Mouse (Mus musculus) hindbrain, embryonic 14.5 days (tissue): ENCODE results near the gene Hs2st1. TPM values are rescaled to one million over a fixed set of nuclear protein-coding genes. Genes with fewer than 3 reads are reported as not detected.
A peak's percentile ranks its signal among the peaks of the same experiment; 100 is the strongest.

Experiments
- ATAC-seq: fragments of 200-750 bp; cut with Nextera tagmentation; 2 replicates; pipeline ENCODE4 v1.8.0; 2017; ENCODE audit warnings: moderate number of reproducible peaks, mild to moderate bottlenecking, moderate TSS enrichment, moderate library complexity; ENCODE audit not compliant: low FRiP score
- DNase-seq: peaks from one replicate; pipeline ENCODE4 v3.0.0-alpha.2; 2015; ENCODE audit warnings: low spot score
- H3K27ac ChIP-seq: fragments of 300-500 bp; sonication (generic); 2 replicates; pipeline ENCODE4 v1.5.1; 2014; ENCODE audit warnings: mild to moderate bottlenecking, moderate library complexity
- H3K27me3 ChIP-seq: fragments of 300-500 bp; sonication (generic); 2 replicates; pipeline ENCODE4 v1.6.1; 2014; ENCODE audit warnings: mild to moderate bottlenecking, low read length, mixed read lengths; ENCODE audit not compliant: control insufficient read depth, insufficient read depth
- H3K36me3 ChIP-seq: fragments of 300-500 bp; sonication (generic); replicated peaks from 2 replicates; pipeline ENCODE4 v1.6.1; 2014; ENCODE audit not compliant: control insufficient read depth, insufficient read depth
- H3K4me1 ChIP-seq: fragments of 300-500 bp; sonication (generic); replicated peaks from 2 replicates; pipeline ENCODE4 v1.6.1; 2014; ENCODE audit warnings: antibody characterized with exemption, low read length, mixed read lengths; ENCODE audit not compliant: control insufficient read depth, insufficient read depth
- H3K4me2 ChIP-seq: fragments of 300-500 bp; sonication (generic); replicated peaks from 2 replicates; pipeline ENCODE4 v1.6.1; 2014; ENCODE audit warnings: mild to moderate bottlenecking, moderate library complexity
- H3K4me3 ChIP-seq: fragments of 300-500 bp; sonication (generic); replicated peaks from 2 replicates; pipeline ENCODE4 v1.5.1; 2014; ENCODE audit warnings: mild to moderate bottlenecking, low read length
- H3K9ac ChIP-seq: fragments of 300-500 bp; sonication (generic); 2 replicates; pipeline ENCODE4 v1.6.1; 2014
- H3K9me3 ChIP-seq: fragments of 300-500 bp; sonication (generic); 2 replicates; pipeline ENCODE4 v1.6.1; 2016; ENCODE audit warnings: low read length; ENCODE audit not compliant: control insufficient read depth
- WGBS: fragments of 180-500 bp; shearing (Covaris S2); extraction: QIAGEN DNeasy Blood & Tissue Kit; methylation state at CpG from one replicate; pipeline ENCODE4 v1.1.7; 2014; 5-methylcytosine and 5-hydroxymethylcytosine counted together
- polyA plus RNA-seq: library from polyadenylated mRNA; unstranded; fragments of >200 nt; fragmentation: Nextera tagmentation; extraction: Ambion mirVana; gene quantifications from 2 replicates; pipeline ENCODE4 v1.2.1, GENCODE M21; 2014

The Hs2st1 gene
- polyA plus RNA-seq, 1 experiment from 2014 or later, result 15.2 TPM

DNA sequence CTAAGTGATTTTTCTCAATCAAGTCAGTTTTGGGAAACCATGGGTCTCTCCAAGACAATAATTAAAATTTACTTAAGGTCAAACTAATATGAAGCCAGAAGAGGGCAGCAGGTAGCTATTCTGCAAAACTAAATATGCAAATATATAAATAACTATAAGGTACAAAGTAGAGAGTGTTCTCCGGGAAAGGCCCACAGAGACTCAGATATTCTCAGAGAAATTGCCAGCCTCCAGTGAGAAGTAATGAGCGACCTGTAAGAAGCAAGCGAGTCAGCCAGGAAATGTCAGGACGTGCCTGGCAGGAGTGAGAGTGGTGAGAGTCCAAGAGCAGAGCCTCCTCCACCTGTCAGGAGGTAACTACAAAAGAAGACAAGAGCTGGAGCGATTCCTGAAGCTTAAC is 39.0 kb downstream of the Hs2st1 start:
- DNase-seq (peak; percentile 55), ATAC-seq (0 out of 2 replicates have a peak, but pooled peaks have one; percentile 40)
- 46% methylated on average over 5 of the region's 5 CpGs for WGBS
- H3K9ac ChIP-seq, result no peak overlapping the region
- no peak overlapping the region for H3K4me2 ChIP-seq
- H3K9me3 ChIP-seq, result no peaks in the 10 kb centered on the region
- no peak overlapping the region for H3K4me3 ChIP-seq
- H3K27me3 ChIP-seq, result no peaks in the 10 kb centered on the region
- H3K27ac ChIP-seq, result no peak overlapping the region
- H3K36me3 ChIP-seq, result no peaks in the 10 kb centered on the region
- H3K4me1 ChIP-seq, result 0 out of 2 replicates have a peak, but pooled peaks cover 4% of the 10 kb centered on the region

DNA sequence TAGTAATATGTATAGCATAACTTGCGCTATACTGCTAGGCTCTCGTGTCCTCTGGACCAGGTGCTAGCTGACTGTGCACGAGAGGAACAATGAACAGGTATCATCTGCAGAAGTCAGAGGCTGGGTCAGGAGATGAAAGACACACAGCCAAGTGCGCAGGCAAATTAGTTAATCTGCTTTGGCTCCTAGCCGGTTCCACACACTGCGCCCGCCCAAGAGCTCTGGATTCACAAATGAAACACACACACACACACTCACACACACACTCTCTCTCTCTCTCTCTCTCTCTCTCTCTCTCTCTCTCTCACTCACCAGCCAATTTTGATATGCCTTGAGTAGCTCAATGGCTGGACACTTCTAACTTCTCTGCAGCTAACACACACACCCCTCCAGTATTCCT is 42.1 kb downstream of the Hs2st1 start:
- 78% methylated on average over 7 of the region's 7 CpGs for WGBS

DNA sequence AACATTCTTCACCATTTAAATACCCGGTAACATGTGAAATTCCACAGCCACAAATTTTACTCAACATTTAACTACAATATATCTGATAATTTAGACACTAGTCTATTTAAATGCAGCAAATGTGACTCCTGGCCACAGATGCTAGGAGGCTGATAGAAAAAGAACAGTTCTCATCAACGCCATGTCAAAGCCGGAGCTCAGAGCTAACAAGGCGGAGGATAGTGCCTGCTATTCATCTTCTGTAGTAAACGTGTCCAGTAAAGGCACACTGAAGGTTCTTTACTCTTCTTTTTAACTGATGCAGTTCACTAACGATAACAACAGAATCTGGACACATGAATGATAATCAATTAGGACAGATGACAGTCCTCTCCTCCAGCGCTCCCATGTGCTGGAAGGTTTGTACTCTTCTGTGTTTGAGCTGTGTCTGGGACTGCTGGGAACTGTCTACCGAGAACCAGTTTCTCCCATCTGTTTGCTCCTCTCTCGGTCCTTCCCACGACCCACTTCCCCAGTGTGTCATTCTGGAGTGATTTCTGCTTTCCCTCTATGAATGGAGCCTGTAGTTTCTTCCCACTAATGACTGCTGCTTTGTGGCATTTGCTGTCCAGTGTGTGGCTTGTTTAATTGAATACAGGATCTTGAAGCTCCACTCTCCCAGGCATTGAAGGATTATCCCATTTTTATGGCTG is 50.3 kb downstream of the Hs2st1 start:
- Histone ChIP-seq H3K27ac (0 out of 2 replicates have a peak overlapping the region, but pooled peaks have one; percentile 11), H3K4me3 (no peak overlapping the region), H3K9me3 (no peaks in the 10 kb centered on the region), H3K4me1 (peaks cover 8% of the 10 kb centered on the region), H3K4me2 (no peak overlapping the region), H3K9ac (no peak overlapping the region), H3K27me3 (no peaks in the 10 kb centered on the region), H3K36me3 (no peaks in the 10 kb centered on the region)
- WGBS, result 48% methylated on average over 10 of the region's 10 CpGs
- ATAC-seq (peak; percentile 59; the same call in 1 of the 2 replicates), DNase-seq (no peak)

More for the DNA sequence above, 42.1 kb downstream of the Hs2st1 start:
- DNase-seq (no peak), ATAC-seq (no peak)
- Histone ChIP-seq H3K9me3 (no peaks in the 10 kb centered on the region), H3K36me3 (no peaks in the 10 kb centered on the region), H3K4me2 (no peak overlapping the region), H3K9ac (no peak overlapping the region), H3K4me1 (0 out of 2 replicates have a peak, but pooled peaks cover 4% of the 10 kb centered on the region), H3K27ac (no peak overlapping the region), H3K27me3 (no peaks in the 10 kb centered on the region), H3K4me3 (no peak overlapping the region)

DNA sequence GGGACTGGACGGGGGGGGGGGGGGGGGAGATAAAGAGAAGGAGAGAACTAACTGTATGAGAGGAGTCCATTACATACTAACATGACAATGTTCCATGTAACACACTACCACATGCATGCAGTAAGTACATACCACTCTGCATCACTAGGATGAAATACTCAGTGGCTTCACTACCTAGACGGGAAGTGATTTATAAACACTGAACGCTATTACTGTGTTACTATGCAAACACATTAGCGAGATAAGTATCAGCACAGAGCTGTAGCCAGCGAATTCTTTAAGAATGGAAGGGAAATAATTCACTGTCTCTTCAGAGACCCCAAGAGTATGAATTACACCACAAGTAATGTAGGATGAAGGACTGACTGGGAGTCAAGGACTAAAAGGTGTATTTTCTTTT is 51.1 kb downstream of the Hs2st1 start:
- Histone ChIP-seq H3K4me3 (no peak overlapping the region), H3K36me3 (no peaks in the 10 kb centered on the region), H3K27ac (no peak overlapping the region), H3K27me3 (no peaks in the 10 kb centered on the region), H3K9me3 (no peaks in the 10 kb centered on the region), H3K9ac (no peak overlapping the region), H3K4me1 (peaks cover 8% of the 10 kb centered on the region), H3K4me2 (no peak overlapping the region)
- WGBS, result 65% methylated on average over 5 of the region's 5 CpGs
- no peak for DNase-seq
- no peak for ATAC-seq

DNA sequence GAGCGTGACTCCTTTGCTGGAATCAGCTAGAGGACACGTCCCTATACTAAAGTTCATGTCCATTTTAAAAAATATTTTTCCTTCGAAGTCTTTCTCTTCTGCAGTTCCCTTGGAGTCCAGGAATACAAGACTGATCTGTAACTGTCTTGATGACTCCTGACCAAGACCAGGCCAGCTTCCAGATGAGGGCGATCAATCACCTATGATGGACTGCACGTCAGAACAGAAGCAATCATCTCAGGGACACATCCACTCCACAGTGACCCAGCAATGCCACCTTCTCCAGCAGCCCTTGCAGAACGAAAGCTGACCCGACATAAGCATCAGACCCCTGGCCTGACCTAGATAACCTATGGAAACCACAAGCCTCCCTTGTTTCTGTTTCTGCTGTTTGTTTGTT is 54.7 kb downstream of the Hs2st1 start:
- Histone ChIP-seq H3K4me2 (no peak overlapping the region), H3K27ac (no peak overlapping the region), H3K27me3 (no peaks in the 10 kb centered on the region), H3K36me3 (no peaks in the 10 kb centered on the region), H3K4me1 (peaks cover 8% of the 10 kb centered on the region), H3K9ac (no peak overlapping the region), H3K9me3 (no peaks in the 10 kb centered on the region), H3K4me3 (no peak overlapping the region)
- WGBS, result 85% methylated on average over 7 of the region's 7 CpGs
- no peak for ATAC-seq
- DNase-seq, result no peak

DNA sequence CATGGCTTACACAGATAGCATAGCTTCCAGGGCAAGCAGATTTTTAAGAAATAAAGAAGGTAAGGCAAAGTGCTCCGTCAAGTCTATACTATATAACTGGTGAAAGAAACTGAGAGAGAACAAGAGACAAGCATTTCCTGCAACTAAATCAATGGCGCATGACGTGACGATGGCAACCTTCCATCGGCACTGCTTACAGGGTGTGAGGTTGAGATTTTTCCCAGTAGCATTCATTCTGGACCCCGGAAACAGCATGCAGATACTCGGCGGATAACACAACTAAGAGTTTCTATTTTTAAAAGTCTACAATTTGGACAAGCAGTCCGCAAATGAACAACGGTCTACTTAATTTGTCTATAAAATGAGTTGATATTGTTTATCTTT is 55.9 kb downstream of the Hs2st1 start:
- Histone ChIP-seq H3K4me3 (no peak overlapping the region), H3K36me3 (no peaks in the 10 kb centered on the region), H3K27ac (no peak overlapping the region), H3K27me3 (no peaks in the 10 kb centered on the region), H3K9me3 (no peaks in the 10 kb centered on the region), H3K9ac (no peak overlapping the region), H3K4me1 (no peaks in the 10 kb centered on the region), H3K4me2 (no peak overlapping the region)
- 93% methylated on average over 10 of the region's 10 CpGs for WGBS
- DNase-seq (no peak), ATAC-seq (no peak)

DNA sequence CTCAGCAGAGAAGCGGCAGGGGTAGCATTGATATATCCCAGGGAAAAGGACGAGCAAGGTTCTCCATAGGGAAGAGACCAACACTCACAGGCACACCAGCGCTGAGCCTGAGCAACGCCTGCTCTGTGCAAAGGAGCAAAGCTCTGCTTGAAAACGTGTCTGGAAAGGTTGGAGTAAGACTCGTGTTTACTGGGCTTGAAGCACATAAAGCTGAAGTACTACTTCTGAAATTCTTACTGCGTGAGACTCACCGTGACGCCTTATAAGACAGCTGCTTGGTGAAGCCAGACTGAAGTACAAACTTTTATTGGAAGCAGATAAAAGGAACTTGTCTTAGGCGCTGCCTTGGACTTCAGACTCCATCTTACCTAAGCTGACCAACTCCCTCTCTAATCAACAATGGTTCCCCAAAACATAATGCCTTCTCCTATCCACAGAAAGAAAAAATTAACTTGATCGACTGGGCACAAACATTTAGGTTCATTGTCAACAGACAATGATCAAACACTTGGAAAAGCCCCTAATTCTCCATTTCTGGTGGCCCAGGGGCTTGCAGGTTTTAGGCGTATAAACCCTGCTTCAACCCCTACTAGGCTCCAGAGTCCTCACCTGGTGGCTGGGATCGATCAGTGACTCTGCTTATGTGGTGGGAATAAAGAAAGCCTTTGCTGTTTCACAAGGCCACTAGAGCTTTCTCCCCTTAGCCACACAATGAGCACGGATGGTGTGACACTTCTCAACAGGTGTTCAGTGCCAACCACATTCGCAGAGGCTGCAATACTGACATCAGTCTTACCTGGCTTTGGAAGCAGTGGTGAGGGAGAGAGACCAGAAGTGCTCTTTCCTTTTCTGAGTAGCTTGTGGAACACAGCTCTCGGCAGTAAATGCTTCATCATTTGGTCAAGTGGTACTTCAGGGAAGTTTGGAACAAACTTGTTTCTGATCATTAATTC is 56.5 kb downstream of the Hs2st1 start:
- no peaks in the 10 kb centered on the region for H3K4me1 ChIP-seq
- no peak for DNase-seq
- no peaks in the 10 kb centered on the region for H3K9me3 ChIP-seq
- H3K4me3 ChIP-seq, result no peak overlapping the region
- ATAC-seq, result no peak
- WGBS, result 93% methylated on average over 16 of the region's 16 CpGs
- no peaks in the 10 kb centered on the region for H3K36me3 ChIP-seq
- no peak overlapping the region for H3K27ac ChIP-seq
- H3K27me3 ChIP-seq, result no peaks in the 10 kb centered on the region
- no peak overlapping the region for H3K4me2 ChIP-seq
- no peak overlapping the region for H3K9ac ChIP-seq

DNA sequence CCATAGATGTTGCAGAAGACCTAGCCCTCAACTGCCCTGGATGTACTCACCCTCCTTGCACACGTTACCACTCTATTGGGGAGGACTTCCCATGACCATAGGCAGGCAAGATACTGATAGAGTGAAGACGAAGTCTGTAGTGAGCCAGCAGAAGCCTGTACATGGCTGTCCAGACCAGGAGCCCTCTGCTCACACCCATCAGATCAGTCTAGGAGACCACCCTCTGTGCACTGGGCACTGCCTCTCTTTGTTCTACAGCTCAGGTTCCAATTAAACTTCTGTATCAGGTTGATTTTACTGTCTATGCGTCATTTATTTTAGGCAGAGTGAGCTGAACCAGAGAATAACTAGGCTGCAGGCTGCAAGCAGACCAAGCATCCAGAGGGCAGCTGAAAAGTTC is 59.3 kb downstream of the Hs2st1 start:
- ATAC-seq, result no peak

DNA sequence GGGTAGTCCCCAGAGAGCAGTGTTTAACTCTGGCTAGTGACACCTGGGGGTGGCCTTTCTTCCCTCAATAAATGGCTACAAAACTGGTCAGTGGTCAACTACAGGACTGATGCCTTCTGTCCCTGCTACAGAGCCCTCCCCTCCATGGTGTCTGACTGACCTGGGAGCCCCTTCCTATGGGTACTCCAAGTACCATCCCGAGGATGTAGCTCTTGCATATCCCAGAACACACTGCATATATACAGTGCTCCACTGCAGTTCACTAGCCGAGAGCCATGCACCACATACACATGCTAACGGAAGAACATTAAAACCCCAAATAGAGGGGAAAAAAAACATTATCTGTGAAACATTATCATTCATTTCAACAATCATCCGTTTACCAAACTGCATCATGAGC is 61.6 kb downstream of the Hs2st1 start:
- Histone ChIP-seq H3K9me3 (no peaks in the 10 kb centered on the region), H3K4me2 (no peak overlapping the region), H3K36me3 (no peaks in the 10 kb centered on the region), H3K4me3 (no peak overlapping the region), H3K9ac (no peak overlapping the region), H3K27ac (no peak overlapping the region), H3K27me3 (no peaks in the 10 kb centered on the region), H3K4me1 (peaks cover 12% of the 10 kb centered on the region)
- no peak for DNase-seq
- ATAC-seq, result peak; percentile 41; the same call in 1 of the 2 replicates
- WGBS, result 86% methylated on average over 4 of the region's 4 CpGs

More for the DNA sequence above, 59.3 kb downstream of the Hs2st1 start:
- H3K27me3 ChIP-seq, result no peaks in the 10 kb centered on the region
- no peak overlapping the region for H3K9ac ChIP-seq
- H3K4me2 ChIP-seq, result no peak overlapping the region
- H3K36me3 ChIP-seq, result no peaks in the 10 kb centered on the region
- no peak overlapping the region for H3K27ac ChIP-seq
- no peak overlapping the region for H3K4me3 ChIP-seq
- DNase-seq, result no peak
- 96% methylated on average over 3 of the region's 3 CpGs for WGBS
- H3K9me3 ChIP-seq, result no peaks in the 10 kb centered on the region
- H3K4me1 ChIP-seq, result peaks cover 12% of the 10 kb centered on the region
